Mouse (Mus musculus): ENCODE measurements around the gene Olfr894. TPM values are rescaled to one million over a fixed set of nuclear protein-coding genes. Genes with fewer than 3 reads are reported as not detected.
"Not testable (repeated sequence)": the region's sequence is repeated elsewhere in the genome, so short reads cannot be mapped to it uniquely, and the experiment has no call there.

Gene Olfr894
- polyA plus RNA-seq (2012), result not detected in 2 replicates

DNA sequence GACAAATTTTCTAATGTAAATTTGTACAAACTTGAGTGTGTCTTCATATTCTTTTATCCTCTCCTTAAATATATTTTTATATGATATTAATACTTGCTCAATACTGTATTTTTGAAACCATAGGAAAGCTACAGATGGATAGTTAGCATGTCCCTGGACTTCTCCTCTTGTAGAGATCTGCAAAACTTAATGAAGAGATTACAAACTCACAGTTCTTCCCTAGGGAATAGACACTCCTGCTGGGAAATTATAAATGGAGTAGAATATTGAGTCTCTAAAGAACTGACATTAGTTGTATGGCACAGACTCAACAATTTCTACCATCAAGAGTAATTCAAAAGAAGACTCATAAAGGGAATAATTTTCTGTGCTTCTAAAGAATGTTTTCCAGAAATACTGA lies at the start of gene Olfr894:
Gene Olfr894, plus strand, starts transcription at position 301 of the 400 bp plus-strand sequence.
- no peaks in the 10 kb centered on the region for H3K36me3 ChIP-seq (ENCODE audit: control insufficient read depth)
- TF ChIP-seq GATA1 (IDR thresholded peaks at IDR 0.05; ENCODE audit: low read length) (no peak), TAL1 (IDR thresholded peaks at IDR 0.05; ENCODE audit: low read length) (no peak)
- H3K4me1 ChIP-seq (ENCODE audit: control insufficient read depth), result no peaks in the 10 kb centered on the region
- no peaks in the 10 kb centered on the region for H3K27me3 ChIP-seq (ENCODE audit: control insufficient read depth)
- no peak within 1 kb of the TSS for H3K4me3 ChIP-seq (replicated peaks)
- H3K9me3 ChIP-seq (ENCODE audit: control insufficient read depth, low read length), result no peaks in the 10 kb centered on the region

DNA sequence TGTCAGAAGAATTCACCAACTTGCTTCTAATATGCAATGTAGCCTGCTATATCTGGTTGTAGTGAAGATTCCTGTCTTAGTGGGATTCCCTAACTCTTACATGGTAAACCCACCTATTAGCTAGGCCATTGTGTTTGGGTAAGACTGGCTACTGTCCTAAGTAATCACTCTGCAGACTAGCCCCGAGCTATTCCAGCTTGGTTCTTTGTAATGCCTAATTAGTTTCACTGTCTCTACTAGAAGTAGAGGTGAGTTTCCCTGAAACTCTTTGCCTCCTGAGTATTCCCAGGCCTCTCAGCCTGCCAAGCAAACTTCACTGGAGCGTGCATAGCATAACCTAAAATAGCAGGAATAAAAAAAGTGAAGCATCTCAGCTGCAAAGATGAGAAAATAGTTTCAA lies 49.5 kb upstream of the Olfr894 start:
- not testable (repeated sequence) for H3K36me3 ChIP-seq (ENCODE audit: control insufficient read depth); H3K4me1 ChIP-seq (ENCODE audit: control insufficient read depth); H3K4me3 ChIP-seq (replicated peaks); H3K27me3 ChIP-seq (ENCODE audit: control insufficient read depth); H3K9me3 ChIP-seq (ENCODE audit: control insufficient read depth, low read length)

DNA sequence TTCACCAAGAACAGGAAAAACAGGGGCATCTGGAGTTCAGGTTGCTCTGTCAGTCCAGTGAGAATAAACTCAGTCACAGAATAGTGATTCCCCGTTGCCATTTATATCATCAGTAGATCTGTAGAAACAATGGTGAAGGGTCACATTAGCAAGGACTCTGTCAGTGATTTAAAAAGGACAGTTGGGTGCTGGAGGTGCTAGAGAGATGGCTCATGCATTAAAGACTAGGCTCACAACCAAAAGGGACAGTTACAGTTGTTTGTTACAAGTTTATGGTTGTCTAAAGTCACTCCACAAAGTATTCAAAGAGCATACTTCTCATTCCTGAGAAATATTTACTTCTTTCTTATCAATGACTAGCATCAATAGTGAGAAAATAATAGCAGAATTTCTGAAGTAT lies 37.1 kb upstream of the Olfr894 start, which contains the start of gene Olfr891:
Gene Olfr891, minus strand, starts transcription at position 101 of the 400 bp plus-strand sequence.
- no peak for TF ChIP-seq GATA1 (IDR thresholded peaks at IDR 0.05; ENCODE audit: low read length)
- TF ChIP-seq TAL1 (IDR thresholded peaks at IDR 0.05; ENCODE audit: low read length), result no peak
- Histone ChIP-seq H3K36me3 (ENCODE audit: control insufficient read depth) (no peaks in the 10 kb centered on the region), H3K9me3 (ENCODE audit: control insufficient read depth, low read length) (0 out of 2 replicates have a peak, but pooled peaks cover 6% of the 10 kb centered on the region), H3K27me3 (ENCODE audit: control insufficient read depth) (no peaks in the 10 kb centered on the region), H3K4me3 (replicated peaks) (no peak within 1 kb of the TSS), H3K4me1 (ENCODE audit: control insufficient read depth) (no peaks in the 10 kb centered on the region)

DNA sequence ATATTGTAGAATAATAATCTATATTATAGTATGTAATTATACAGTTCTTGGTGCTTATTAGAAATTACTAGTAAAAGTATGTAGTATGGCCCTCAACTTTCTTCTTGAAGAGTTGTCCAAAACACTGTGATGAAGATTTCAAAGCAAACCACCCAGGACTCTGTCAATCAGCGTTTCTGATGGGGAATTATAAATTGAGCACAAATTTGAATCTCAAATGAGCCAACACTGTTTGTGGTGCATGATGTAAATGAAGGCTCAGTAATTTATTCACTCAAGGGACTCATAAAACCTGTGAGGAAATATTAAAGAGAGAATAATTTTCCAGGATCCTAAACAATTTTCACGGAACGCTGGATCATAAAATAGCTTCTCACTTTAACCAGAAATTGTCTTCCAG lies 9.8 kb upstream of the Olfr894 start, which contains the start of gene Olfr893:
Gene Olfr893, plus strand, starts transcription at position 301 of the 400 bp plus-strand sequence.
- no peaks in the 10 kb centered on the region for H3K36me3 ChIP-seq (ENCODE audit: control insufficient read depth)
- no peaks in the 10 kb centered on the region for H3K9me3 ChIP-seq (ENCODE audit: control insufficient read depth, low read length)
- H3K4me3 ChIP-seq (replicated peaks), result no peak within 1 kb of the TSS
- no peaks in the 10 kb centered on the region for H3K4me1 ChIP-seq (ENCODE audit: control insufficient read depth)
- TF ChIP-seq TAL1 (IDR thresholded peaks at IDR 0.05; ENCODE audit: low read length), result no peak
- TF ChIP-seq GATA1 (IDR thresholded peaks at IDR 0.05; ENCODE audit: low read length), result no peak
- H3K27me3 ChIP-seq (ENCODE audit: control insufficient read depth), result no peaks in the 10 kb centered on the region

DNA sequence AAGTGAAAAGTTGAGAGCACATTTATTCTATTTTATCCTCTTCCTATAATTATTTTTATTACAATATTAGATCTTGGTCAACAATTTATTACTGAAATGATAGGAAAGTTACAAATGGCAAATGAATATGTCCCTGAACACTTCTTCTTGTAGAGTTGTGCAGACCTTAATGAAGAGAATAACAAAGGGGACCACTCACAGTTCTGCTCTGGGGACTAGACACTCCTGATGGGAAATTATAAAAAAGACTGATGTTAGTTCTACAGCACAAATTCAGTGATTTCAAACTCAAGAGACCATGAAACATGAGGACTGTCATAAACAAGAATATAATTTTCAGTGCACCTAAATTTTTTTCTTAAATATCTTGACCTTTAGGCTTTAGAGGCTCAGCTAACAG lies 34.6 kb downstream of the Olfr894 start, which contains the start of gene Olfr143:
Gene Olfr143, plus strand, starts transcription at position 301 of the 400 bp plus-strand sequence.
- TF ChIP-seq GATA1 (IDR thresholded peaks at IDR 0.05; ENCODE audit: low read length), result no peak
- TF ChIP-seq TAL1 (IDR thresholded peaks at IDR 0.05; ENCODE audit: low read length), result no peak
- H3K4me3 ChIP-seq (replicated peaks), result no peak within 1 kb of the TSS
- no peaks in the 10 kb centered on the region for H3K9me3 ChIP-seq (ENCODE audit: control insufficient read depth, low read length)
- H3K4me1 ChIP-seq (ENCODE audit: control insufficient read depth), result no peaks in the 10 kb centered on the region
- no peaks in the 10 kb centered on the region for H3K27me3 ChIP-seq (ENCODE audit: control insufficient read depth)
- H3K36me3 ChIP-seq (ENCODE audit: control insufficient read depth), result no peaks in the 10 kb centered on the region

DNA sequence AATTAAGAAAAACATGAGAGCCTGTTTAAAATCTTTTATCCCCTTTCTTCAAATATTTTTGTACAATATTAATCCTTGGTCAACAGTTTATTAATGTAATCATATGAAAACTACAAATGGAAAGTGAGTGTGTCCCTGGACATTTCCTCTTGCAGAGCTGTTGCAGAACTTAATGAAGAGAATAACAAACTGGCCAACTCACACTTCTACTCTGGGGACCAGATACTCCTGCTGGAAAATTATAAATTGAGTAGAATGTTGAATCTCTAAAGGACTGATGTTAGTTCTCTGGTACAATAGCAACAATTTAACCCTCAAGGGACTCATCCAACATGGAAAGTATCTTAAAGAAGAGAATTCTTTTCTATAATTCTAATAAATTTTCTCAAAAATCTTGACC lies 49.7 kb downstream of the Olfr894 start, which contains the start of gene Olfr895:
Gene Olfr895, plus strand, starts transcription at position 301 of the 400 bp plus-strand sequence.
- TF ChIP-seq TAL1 (IDR thresholded peaks at IDR 0.05; ENCODE audit: low read length) (no peak), GATA1 (IDR thresholded peaks at IDR 0.05; ENCODE audit: low read length) (no peak)

More for the DNA sequence above, 49.7 kb downstream of the Olfr894 start, which contains the start of gene Olfr895:
- H3K9me3 ChIP-seq (ENCODE audit: control insufficient read depth, low read length), result no peaks in the 10 kb centered on the region
- no peaks in the 10 kb centered on the region for H3K27me3 ChIP-seq (ENCODE audit: control insufficient read depth)
- no peaks in the 10 kb centered on the region for H3K36me3 ChIP-seq (ENCODE audit: control insufficient read depth)
- H3K4me3 ChIP-seq (replicated peaks), result no peak within 1 kb of the TSS
- H3K4me1 ChIP-seq (ENCODE audit: control insufficient read depth), result no peaks in the 10 kb centered on the region

Other genes starting within 250 kb of the Olfr894 start
- gene Olfr881, start 226.2 kb upstream of the Olfr894 start, polyA plus RNA-seq (2012), result not detected in 2 replicates
- gene Olfr883, start 192.2 kb upstream of the Olfr894 start, polyA plus RNA-seq (2012), result not detected in 2 replicates
- not detected in 2 replicates for gene Olfr884, start 171.5 kb upstream of the Olfr894 start, polyA plus RNA-seq (2012)
- not detected in 2 replicates for gene Olfr885, start 156.7 kb upstream of the Olfr894 start, polyA plus RNA-seq (2012)
- gene Olfr887, start 134.0 kb upstream of the Olfr894 start, polyA plus RNA-seq (2012), result not detected in 2 replicates
- gene Olfr888, start 109.9 kb upstream of the Olfr894 start, polyA plus RNA-seq (2012), result not detected in 2 replicates
- not detected in 2 replicates for gene Olfr889, start 102.9 kb upstream of the Olfr894 start, polyA plus RNA-seq (2012)
- gene Olfr890, start 75.5 kb upstream of the Olfr894 start, polyA plus RNA-seq (2012), result not detected in 2 replicates
- not detected in 2 replicates for gene Olfr891, start 37.2 kb upstream of the Olfr894 start, polyA plus RNA-seq (2012)
- gene Olfr893, start 9.7 kb upstream of the Olfr894 start, polyA plus RNA-seq (2012), result not detected in 2 replicates
- gene Olfr143, start 34.7 kb downstream of the Olfr894 start, polyA plus RNA-seq (2012), result not detected in 2 replicates
- gene Olfr895, start 49.8 kb downstream of the Olfr894 start, polyA plus RNA-seq (2012), result not detected in 2 replicates
- not detected in 2 replicates for gene Olfr896-ps1, start 73.1 kb downstream of the Olfr894 start, polyA plus RNA-seq (2012)
- gene Olfr25, start 111.0 kb downstream of the Olfr894 start, polyA plus RNA-seq (2012), result not detected in 2 replicates
- not detected in 2 replicates for gene Olfr898, start 130.4 kb downstream of the Olfr894 start, polyA plus RNA-seq (2012)
- gene Olfr250, start 148.8 kb downstream of the Olfr894 start, polyA plus RNA-seq (2012), result not detected in 2 replicates
- not detected in 2 replicates for gene Olfr251, start 159.0 kb downstream of the Olfr894 start, polyA plus RNA-seq (2012)
- not detected in 2 replicates for gene Olfr147, start 183.6 kb downstream of the Olfr894 start, polyA plus RNA-seq (2012)
- gene Olfr901, start 211.4 kb downstream of the Olfr894 start, polyA plus RNA-seq (2012), result not detected in 2 replicates
- not detected in 2 replicates for gene Olfr902, start 229.6 kb downstream of the Olfr894 start, polyA plus RNA-seq (2012)
- gene Olfr904, start 245.1 kb downstream of the Olfr894 start, polyA plus RNA-seq (2012), result not detected in 2 replicates

All from erythroblast, embryonic 14.5 days (primary cell).